Mouse (Mus musculus) thymus, adult 2 months (tissue): ENCODE measurements around the gene Ubl5. TPM values are rescaled to one million over a fixed set of nuclear protein-coding genes. Genes with fewer than 3 reads are reported as not detected.

Source experiments
- DNase-seq: peaks from one replicate; pipeline ENCODE4 v3.0.0; 2021
- H3K27ac ChIP-seq: fragments of 200-500 bp; 2 replicates; pipeline ENCODE4 v1.5.1; 2012; ENCODE audit warnings: low read length, control low read depth; ENCODE audit not compliant: control insufficient read depth, insufficient read depth
- H3K27me3 ChIP-seq: fragments of 200-500 bp; 2 replicates; pipeline ENCODE4 v1.6.1; 2012; ENCODE audit warnings: mild to moderate bottlenecking, low read length, moderate library complexity, mixed read lengths; ENCODE audit not compliant: control insufficient read depth, insufficient read depth
- H3K36me3 ChIP-seq: fragments of 200-500 bp; 2 replicates; pipeline ENCODE4 v1.6.1; 2012; ENCODE audit warnings: mild to moderate bottlenecking, low read length, moderate library complexity; ENCODE audit not compliant: control insufficient read depth, insufficient read depth
- H3K4me1 ChIP-seq: fragments of 200-500 bp; replicated peaks from 2 replicates; pipeline ENCODE4 v1.6.1; 2012; ENCODE audit warnings: low read length; ENCODE audit not compliant: control insufficient read depth, insufficient read depth
- H3K4me3 ChIP-seq: fragments of 200-500 bp; 2 replicates; pipeline ENCODE4 v1.5.1; 2012; ENCODE audit warnings: mild to moderate bottlenecking, low read length, control low read depth, moderate library complexity; ENCODE audit not compliant: control insufficient read depth, insufficient read depth
- CTCF ChIP-seq: fragments of 200-500 bp; IDR thresholded peaks from 2 replicates; pipeline ENCODE4 v1.5.1; 2012; ENCODE audit warnings: mild to moderate bottlenecking, control low read depth, low read length, moderate library complexity, borderline replicate concordance; ENCODE audit not compliant: control insufficient read depth, poor library complexity, insufficient read depth; ENCODE audit errors: extremely low read depth
- POLR2A ChIP-seq: fragments of 200-500 bp; IDR thresholded peaks from 2 replicates; pipeline ENCODE4 v1.6.1; 2012; ENCODE audit warnings: mild to moderate bottlenecking, low read length, control low read depth, moderate library complexity; ENCODE audit not compliant: control insufficient read depth, poor library complexity, insufficient read depth; ENCODE audit errors: extremely low read depth
- WGBS: fragments of 180-500 bp; shearing (Covaris S2); methylation state at CpG from one replicate; pipeline ENCODE4 v1.1.7; 2018; 5-methylcytosine and 5-hydroxymethylcytosine counted together
- polyA plus RNA-seq: library from polyadenylated mRNA; depleted of rRNA; stranded (reverse); fragments of >200 nt; gene quantifications from 2 replicates; pipeline ENCODE4 v1.2.3, GENCODE M21; 2012

Gene Ubl5
- polyA plus RNA-seq, 1 experiment, result 207 TPM

DNA sequence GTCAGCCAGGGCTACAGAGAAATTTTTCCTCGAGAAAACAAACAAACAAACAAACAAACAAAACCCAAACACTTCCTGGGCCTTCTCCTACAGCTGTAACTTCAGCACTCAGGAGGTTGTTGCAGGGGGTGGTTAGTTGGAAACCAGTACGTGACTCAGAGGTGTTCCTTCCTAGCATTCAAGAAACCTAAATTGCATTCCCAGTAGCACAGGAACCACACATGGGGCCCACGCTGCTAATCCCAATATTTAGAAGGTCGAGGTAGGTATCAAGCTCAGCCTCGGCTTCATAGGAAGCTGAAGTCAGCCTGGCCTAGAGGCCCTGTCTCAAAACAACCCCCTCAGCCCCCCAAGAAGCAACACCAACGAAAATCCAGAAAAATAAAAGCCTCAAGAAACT, 1.2 kb upstream of the Ubl5 start:
- peak; percentile 33 for DNase-seq
- 25% methylated on average over 6 of the region's 6 CpGs for WGBS
- H3K27ac ChIP-seq, result peak overlapping the region; percentile 70
- TF ChIP-seq POLR2A, result no peak
- no peak for TF ChIP-seq CTCF
- peaks cover 31% of the 10 kb centered on the region for H3K36me3 ChIP-seq
- H3K4me1 ChIP-seq, result peaks cover 36% of the 10 kb centered on the region
- no peaks in the 10 kb centered on the region for H3K27me3 ChIP-seq
- H3K4me3 ChIP-seq, result peak overlapping the region; percentile 83

DNA sequence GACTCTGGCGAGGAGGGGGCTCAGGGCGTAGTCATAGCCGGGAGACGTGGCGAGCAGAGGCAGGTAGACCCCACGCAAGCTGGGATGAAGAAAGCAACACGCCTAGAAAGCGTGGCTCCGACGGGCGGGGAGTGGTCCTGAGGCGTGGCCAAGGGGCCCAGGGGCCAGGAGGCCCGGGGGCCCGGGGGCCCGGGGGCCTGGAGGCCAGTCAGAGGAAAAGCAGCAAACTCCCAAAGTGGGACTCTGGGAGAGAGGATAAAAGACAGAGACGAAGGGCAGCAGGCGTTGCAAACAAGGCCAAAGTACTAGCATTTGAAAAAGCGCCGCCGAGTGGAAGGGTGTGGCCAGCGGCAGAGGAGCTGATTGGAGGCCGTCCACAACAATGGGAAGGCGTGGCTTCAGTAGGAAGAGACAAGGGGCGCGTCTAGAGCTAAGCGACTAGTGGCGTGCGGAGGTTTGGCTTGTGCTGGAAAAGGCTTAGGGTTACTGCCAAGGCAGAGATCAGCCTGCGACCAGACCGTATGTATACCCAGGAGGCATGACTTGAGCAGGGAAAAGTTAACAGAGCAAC, 303 bp downstream of the Ubl5 start:
- Histone ChIP-seq H3K27ac (peak overlapping the region; percentile 89), H3K4me1 (peaks cover 26% of the 10 kb centered on the region), H3K4me3 (peak overlapping the region; percentile 83), H3K36me3 (peaks cover 25% of the 10 kb centered on the region), H3K27me3 (no peaks in the 10 kb centered on the region)
- peak; percentile 89 for DNase-seq
- peak; percentile 29; the same call in 1 of the 2 replicates for TF ChIP-seq CTCF
- TF ChIP-seq POLR2A, result no peak
- WGBS, result under 1% methylated on average over 30 of the region's 30 CpGs

DNA sequence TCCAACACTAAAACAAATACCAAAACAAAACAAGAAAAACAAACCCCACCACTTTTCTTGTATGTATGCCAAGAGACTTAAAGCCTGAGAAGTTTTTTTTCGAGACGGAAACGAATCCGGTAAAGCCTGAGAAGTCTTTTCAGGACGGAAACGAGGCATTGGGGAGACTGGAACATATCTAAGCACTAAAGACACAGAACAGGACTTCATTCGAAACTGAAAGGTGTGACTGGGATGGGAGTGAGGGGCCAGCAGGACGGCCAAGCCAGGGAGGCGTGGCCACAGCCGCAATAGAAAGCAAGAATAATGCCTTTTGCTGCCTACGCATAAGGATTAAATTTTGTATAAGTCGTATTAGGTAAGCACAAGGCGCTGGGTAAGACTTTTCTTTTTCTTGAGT, 1.1 kb downstream of the Ubl5 start:
- H3K27ac ChIP-seq, result peak overlapping the region; percentile 87
- peaks cover 20% of the 10 kb centered on the region for H3K36me3 ChIP-seq

DNA sequence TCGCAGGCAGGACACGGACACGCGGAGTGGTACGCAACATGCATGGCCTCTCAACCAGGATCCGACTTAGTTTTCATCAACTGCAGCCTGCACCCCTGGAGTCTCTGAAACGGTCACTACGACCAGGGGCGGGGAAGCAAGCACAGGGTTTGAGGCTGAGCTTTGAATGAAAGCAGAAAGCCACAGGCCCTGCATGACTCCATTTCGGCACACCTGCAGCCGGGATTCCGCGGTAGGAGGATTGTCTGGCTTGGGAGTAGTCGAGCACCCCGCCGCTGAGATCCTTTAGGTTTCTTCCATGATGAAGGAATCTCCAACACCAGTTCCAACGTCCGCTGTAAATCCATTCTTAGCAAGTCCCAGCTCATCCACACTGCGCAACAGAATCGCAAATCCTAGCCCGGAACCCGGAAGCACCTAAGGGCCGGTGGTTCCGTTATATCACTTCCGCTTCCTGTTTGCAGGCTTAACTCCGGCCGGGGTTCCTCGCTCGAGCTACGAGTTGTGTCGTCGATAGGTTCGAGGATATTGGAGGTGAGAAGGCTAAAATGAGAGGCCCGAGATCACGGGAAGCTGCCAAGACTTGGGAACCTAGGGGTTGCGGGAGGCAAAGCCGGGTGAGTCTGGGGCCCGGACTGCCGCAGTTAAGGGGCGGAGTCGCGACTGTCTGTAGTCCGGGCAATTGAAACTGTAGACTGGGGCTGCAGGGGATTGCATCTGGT, 1.8 kb downstream of the Ubl5 start, which contains the start of gene Fbxl12:
Fbxl12 (minus strand) TSS at position 408 of the 722 bp plus-strand sequence.
- peaks cover 16% of the 10 kb centered on the region for H3K4me1 ChIP-seq
- DNase-seq, result peak; percentile 73
- WGBS, result under 1% methylated on average over 43 of the region's 43 CpGs

More for the DNA sequence above, 1.1 kb downstream of the Ubl5 start:
- H3K4me1 ChIP-seq, result peaks cover 22% of the 10 kb centered on the region
- H3K27me3 ChIP-seq, result no peaks in the 10 kb centered on the region
- under 1% methylated on average over 13 of the region's 13 CpGs for WGBS
- TF ChIP-seq POLR2A, result no peak
- TF ChIP-seq CTCF, result no peak
- H3K4me3 ChIP-seq, result peak overlapping the region; percentile 83
- DNase-seq, result peak; percentile 21

DNA sequence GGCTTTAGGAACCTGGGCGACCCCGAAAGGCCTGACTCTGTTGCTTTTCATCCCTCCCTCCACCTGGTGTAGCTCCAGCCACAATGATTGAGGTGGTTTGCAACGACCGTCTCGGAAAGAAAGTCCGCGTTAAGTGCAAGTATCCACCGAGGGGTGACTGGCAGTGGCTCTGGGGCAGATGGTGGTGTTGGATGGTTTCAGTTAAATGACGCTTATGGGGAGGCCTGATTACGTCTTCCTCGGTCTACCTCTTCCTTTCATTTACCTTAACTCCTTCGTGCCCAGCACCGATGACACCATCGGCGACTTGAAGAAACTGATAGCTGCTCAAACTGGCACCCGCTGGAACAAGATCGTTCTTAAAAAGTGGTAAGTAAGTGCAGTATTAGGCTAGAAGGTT, 2.4 kb downstream of the Ubl5 start:
- 1% methylated on average over 17 of the region's 17 CpGs for WGBS
- Histone ChIP-seq H3K36me3 (peaks cover 14% of the 10 kb centered on the region), H3K4me1 (peaks cover 16% of the 10 kb centered on the region), H3K27me3 (no peaks in the 10 kb centered on the region), H3K4me3 (peak overlapping the region; percentile 83), H3K27ac (peak overlapping the region; percentile 87)
- DNase-seq, result peak; percentile 25
- TF ChIP-seq POLR2A, result no peak
- TF ChIP-seq CTCF, result no peak

More for the DNA sequence above, 1.8 kb downstream of the Ubl5 start, which contains the start of gene Fbxl12:
- Histone ChIP-seq H3K27me3 (no peaks in the 10 kb centered on the region), H3K4me3 (peak within 1 kb of the TSS; percentile 83), H3K36me3 (peaks cover 14% of the 10 kb centered on the region), H3K27ac (peak within 1 kb of the TSS; percentile 87)
- TF ChIP-seq CTCF (0 out of 2 replicates have a peak, but pooled peaks have one; percentile 15), POLR2A (peak; percentile 68)

DNA sequence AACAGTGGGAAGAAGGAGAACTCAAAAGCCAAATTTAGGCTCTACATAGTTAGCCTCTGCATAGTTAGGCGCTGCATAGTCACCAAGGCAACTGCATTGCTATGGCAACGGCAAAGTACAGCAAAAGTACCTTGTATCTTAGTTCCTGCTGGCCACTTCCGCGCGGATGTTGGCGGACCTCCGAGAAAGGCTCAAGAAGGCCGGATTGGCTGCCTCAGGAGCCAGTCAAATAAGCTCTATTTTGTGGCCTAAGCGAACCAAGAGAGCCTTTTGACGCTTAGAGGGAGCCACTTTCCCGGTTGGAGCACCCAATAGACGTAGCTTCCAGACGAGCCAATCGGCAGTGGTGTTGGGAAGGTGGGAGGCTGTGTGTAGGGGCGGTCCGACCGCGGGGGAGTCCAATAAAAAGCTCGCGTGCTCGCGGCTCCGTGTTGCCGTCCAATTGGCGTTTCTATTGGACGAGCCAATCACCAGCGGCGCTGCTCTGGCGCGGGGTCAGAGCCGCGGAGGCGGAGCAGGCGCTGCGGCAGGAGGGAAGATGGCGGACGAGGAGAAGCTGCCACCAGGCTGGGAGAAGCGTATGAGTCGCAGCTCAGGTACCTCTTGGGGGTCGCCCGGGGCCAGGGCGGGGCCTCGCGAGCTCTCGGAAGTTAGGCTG, 9.1 kb downstream of the Ubl5 start, which contains the start of gene Pin1:
Pin1 (plus strand) TSS at position 494 of the 658 bp plus-strand sequence.
- Histone ChIP-seq H3K27me3 (no peaks in the 10 kb centered on the region), H3K27ac (no peak within 1 kb of the TSS), H3K4me3 (peak within 1 kb of the TSS; percentile 67), H3K4me1 (peaks cover 13% of the 10 kb centered on the region), H3K36me3 (peaks cover 10% of the 10 kb centered on the region)
- under 1% methylated on average over 45 of the region's 45 CpGs for WGBS
- peak; percentile 97 for DNase-seq
- TF ChIP-seq CTCF (peak; percentile 58), POLR2A (peak; percentile 79)
